Mouse (Mus musculus): Measurements from ENCODE around the gene Gata5. TPM values are rescaled to one million over a fixed set of nuclear protein-coding genes. Genes with fewer than 3 reads are reported as not detected.

Gene Gata5
- total RNA-seq, 4 experiments from 2014 or later: not detected

DNA sequence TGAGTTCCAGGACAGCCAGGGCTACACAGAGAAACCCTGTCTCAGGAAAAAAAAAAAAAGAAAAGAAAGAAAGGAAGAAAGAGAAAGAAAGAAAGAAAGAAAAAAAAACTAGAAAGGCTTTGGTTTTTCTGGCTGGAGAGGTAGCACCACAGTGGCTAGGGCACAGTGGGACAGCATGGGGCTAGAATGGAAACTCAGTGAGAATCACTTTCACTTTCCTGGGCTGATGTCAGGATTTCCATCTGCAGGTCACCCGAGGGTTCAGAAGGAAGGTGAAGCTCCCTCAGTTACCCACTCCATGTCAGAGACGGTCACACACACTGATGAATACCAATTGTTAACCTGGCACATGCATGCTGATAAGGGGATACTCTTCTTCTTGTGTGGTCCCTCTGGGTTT lies 26.8 kb downstream of the Gata5 start:
- DNase-seq (ENCODE audit: low spot score in 2 of 2): no peak

GRCm38 (mm10) chr2:180306423-180307168 lies 27.9 kb downstream of the Gata5 start:
- peak; percentile 45 to 76 for DNase-seq (ENCODE audit: low spot score in 2 of 2)

GRCm38 (mm10) chr2:180306009-180306408 lies 28.5 kb downstream of the Gata5 start:
- no peak for DNase-seq (ENCODE audit: low spot score in 2 of 2)

- DNase-seq (ENCODE audit: low spot score in 2 of 2): no peak
These were observed 29.0 kb downstream of the Gata5 start for GRCm38 (mm10) chr2:180305490-180305889.

GRCm38 (mm10) chr2:180304554-180304953 lies 29.9 kb downstream of the Gata5 start:
- DNase-seq (ENCODE audit: low spot score in 2 of 2): no peak

GRCm38 (mm10) chr2:180303468-180303867 lies 31.0 kb downstream of the Gata5 start:
- no peak for DNase-seq (ENCODE audit: low spot score in 2 of 2)

DNA sequence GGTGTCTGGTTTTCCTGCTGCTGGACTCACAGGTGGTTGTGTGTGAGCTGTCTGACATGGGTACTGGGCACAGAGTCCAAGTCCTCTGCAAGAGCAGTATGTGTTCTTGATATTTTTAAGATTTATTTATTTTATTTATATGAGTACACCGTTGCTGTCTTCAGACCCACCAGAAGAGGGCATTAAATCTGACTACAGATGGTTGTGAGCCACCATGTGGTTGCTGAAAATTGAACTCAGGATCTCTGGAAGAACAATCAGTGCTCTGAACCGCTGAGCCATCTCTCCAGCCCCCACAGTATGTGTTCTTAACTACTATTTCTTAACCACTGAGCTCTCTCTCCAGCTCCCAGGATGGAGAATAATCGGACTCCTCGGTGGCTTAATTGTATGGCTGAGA lies 32.3 kb downstream of the Gata5 start:
- DNase-seq (ENCODE audit: low spot score in 2 of 2): no peak

DNA sequence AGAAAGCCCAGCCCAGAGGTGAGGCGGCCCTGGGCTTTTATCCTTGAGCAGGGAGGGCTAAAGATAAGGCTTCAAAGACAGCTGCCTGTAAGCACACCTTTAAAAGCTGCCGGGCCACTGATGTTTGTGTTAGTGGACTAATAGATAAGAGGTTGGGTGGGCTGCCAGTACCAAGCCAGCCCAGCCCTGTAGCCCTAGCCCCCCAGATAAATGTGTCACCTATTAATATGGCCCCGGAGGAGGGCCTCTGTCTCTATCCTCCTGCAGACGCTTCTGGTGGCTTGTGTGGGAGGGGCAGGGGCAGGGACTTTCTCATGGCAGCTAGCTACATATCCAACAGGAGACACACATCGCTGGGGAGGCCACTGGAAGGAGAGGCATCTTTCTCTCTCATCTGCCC lies 33.7 kb downstream of the Gata5 start:
- DNase-seq (ENCODE audit: low spot score in 2 of 2): no peak

GRCm38 (mm10) chr2:180300252-180300651 lies 34.2 kb downstream of the Gata5 start:
- DNase-seq (ENCODE audit: low spot score in 2 of 2): no peak

DNA sequence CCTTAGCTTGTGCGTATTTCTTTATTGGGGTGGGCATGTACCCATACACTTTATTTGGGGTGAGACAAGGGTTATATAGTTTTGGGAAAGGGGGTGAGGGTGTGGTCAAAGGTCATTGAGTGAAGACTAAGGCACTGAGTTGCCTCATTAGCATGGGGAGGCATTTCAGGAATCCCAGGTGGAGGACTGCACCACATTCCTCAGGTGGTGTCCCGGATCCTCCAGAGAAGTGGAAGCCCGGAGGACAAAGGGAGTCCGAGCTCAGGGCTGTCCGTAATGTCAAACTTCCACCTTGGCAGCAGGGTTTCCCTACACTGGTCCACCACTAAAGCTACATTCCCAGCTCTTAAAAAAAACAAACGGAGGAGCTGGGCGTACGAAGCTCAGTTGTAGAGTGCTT lies 41.6 kb downstream of the Gata5 start:
- no peak for DNase-seq (ENCODE audit: low spot score in 2 of 2)

- DNase-seq (ENCODE audit: low spot score in 2 of 2): peak; percentile 31 to 54
These were observed 42.5 kb downstream of the Gata5 start for GRCm38 (mm10) chr2:180292026-180292425.

GRCm38 (mm10) chr2:180291566-180291965 lies 42.9 kb downstream of the Gata5 start:
- DNase-seq (ENCODE audit: low spot score in 2 of 2): no peak

- DNase-seq (ENCODE audit: low spot score in 2 of 2): no peak
These were observed 44.0 kb downstream of the Gata5 start for GRCm38 (mm10) chr2:180290503-180290902.

DNA sequence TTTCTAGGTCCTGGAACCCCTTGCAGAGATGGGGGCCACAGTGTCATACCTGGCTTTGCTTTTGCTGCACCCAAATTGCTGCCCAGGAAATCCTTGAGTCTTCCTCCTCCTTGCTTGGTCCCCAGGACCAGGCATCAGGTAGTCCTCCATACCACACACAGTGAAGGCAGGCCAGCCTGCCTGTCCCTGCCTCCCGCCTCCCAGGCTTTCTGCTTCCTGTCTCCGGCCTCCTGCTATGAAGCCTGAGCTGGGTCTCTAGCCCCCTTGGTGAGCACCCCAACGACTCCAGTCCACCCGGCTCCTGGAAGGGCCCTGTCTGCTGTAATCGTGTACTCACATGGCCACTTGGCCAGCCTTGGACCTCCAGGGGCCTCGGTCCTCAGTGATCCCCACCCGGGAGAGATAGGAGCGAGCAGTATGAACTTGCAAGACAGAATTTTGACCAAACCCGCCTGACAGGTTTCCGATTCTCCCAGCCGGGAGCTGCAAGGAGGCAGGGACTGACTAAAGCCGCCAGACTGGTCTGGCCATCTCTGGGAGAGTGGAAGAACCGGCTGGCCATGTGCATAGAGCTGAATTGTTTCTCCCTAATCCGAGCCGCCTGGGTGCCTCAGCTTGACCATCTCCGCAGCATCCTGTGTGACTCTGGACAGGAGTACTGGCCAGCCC lies 44.9 kb downstream of the Gata5 start, which contains the start of gene Rbbp8nl:
TSS of gene Rbbp8nl (minus strand) at position 440 of the 669 bp plus-strand sequence.
- DNase-seq (ENCODE audit: low spot score in 2 of 2): no peak

GRCm38 (mm10) chr2:180288966-180289365 lies 45.5 kb downstream of the Gata5 start:
- no peak for DNase-seq (ENCODE audit: low spot score in 2 of 2)

DNA sequence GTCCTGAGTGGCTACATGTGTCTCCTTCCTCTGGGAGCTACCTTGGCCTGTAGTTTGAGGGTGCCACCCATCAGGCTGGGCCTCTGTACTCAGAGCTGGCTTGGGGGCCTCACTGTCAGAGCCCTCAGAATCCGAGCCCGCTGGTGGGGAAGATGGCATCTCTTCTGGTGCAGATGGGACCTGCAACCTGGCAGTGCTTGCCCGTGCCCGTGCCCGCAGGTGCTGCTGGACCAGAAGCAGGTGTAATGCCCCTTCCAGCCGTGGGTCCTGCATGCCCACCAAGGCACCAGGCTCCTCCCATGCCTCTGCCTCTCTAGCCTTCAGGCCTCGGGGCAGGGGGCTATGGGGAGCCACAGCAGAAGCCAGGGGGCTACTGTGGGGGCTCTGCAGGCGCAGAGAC lies 55.2 kb downstream of the Gata5 start:
- DNase-seq (ENCODE audit: low spot score in 2 of 2): no peak

GRCm38 (mm10) chr2:180277773-180278320 lies 56.7 kb downstream of the Gata5 start:
- DNase-seq (ENCODE audit: low spot score in 2 of 2): no peak

- DNase-seq (ENCODE audit: low spot score in 2 of 2): no peak
These were observed 57.6 kb downstream of the Gata5 start for GRCm38 (mm10) chr2:180276851-180277259.

- DNase-seq (ENCODE audit: low spot score in 2 of 2): no peak
These were observed 58.1 kb downstream of the Gata5 start for GRCm38 (mm10) chr2:180276385-180276784.

GRCm38 (mm10) chr2:180275836-180276235 lies 58.7 kb downstream of the Gata5 start:
- peak; percentile 72 to 86 for DNase-seq (ENCODE audit: low spot score in 2 of 2)

Measured in gastrocnemius, adult 8-10 months (tissue).